Mouse (Mus musculus) spleen, adult 2 months (tissue): ENCODE measurements around the gene Wfdc1.

Source experiments
- CTCF ChIP-seq: fragments of 200-500 bp; IDR thresholded peaks from 2 replicates; pipeline ENCODE4 v1.5.1; 2011; ENCODE audit warnings: mild to moderate bottlenecking, inconsistent platforms; ENCODE audit not compliant: insufficient read depth, insufficient read length, insufficient replicate concordance; ENCODE audit errors: extremely low read depth
- POLR2A ChIP-seq: fragments of 200-500 bp; IDR thresholded peaks from 2 replicates; pipeline ENCODE4 v1.6.1; 2011; ENCODE audit warnings: low read depth, low read length, inconsistent platforms

DNA sequence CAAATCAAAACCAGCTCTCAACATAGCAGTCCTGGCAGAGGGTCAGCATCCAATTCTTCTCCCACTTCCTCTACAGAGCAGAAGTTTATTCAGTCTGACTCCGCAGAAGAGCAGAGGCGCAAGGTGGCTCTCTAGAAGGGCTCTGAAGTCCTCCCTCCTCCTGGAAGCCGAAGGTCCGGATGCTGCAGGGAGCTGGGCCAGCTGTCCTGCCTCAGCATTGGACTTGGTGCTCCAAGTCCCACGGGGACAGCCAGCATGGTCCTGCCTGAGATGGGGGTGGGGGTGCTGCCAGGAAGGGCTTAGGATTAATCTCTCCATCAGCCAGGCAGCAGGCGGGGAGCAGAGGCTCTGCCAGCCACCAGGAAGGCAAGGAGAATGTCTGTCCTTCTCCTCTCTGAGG, 30.8 kb upstream of the Wfdc1 start, which contains the start of gene Kcng4:
- no peak for TF ChIP-seq POLR2A
- no peak for TF ChIP-seq CTCF
